Mouse (Mus musculus) heart, adult 2 months (tissue): ENCODE measurements around the gene Rab39. TPM values are rescaled to one million over a fixed set of nuclear protein-coding genes. Genes with fewer than 3 reads are reported as not detected.

Experiments
- DNase-seq, 2 experiments: peaks; one replicate each; pipeline ENCODE4 v3.0.0; 2021
- H3K27ac ChIP-seq: fragments of 200-600 bp; 2 replicates; pipeline ENCODE4 v1.8.1; 2022
- H3K27me3 ChIP-seq: fragments of 200-500 bp; 2 replicates; pipeline ENCODE4 v1.6.1; 2012; ENCODE audit warnings: mild to moderate bottlenecking, low read length, inconsistent platforms, mixed read lengths; ENCODE audit not compliant: control insufficient read depth, insufficient read depth
- H3K36me3 ChIP-seq: fragments of 200-500 bp; 2 replicates; pipeline ENCODE4 v1.6.1; 2012; ENCODE audit warnings: low read length, inconsistent platforms; ENCODE audit not compliant: control insufficient read depth, insufficient read depth
- H3K4me1 ChIP-seq: fragments of 200-500 bp; 2 replicates; pipeline ENCODE4 v1.6.1; 2011; ENCODE audit warnings: low read length; ENCODE audit not compliant: control insufficient read depth, insufficient read depth
- H3K4me3 ChIP-seq: fragments of 200-600 bp; 2 replicates; pipeline ENCODE4 v1.8.1; 2022
- H3K79me2 ChIP-seq: fragments of 200-500 bp; replicated peaks from 2 replicates; pipeline ENCODE4 v1.6.1; 2012; ENCODE audit warnings: mild to moderate bottlenecking, inconsistent platforms, low read length, moderate library complexity, mixed read lengths; ENCODE audit not compliant: control insufficient read depth, insufficient read depth
- H3K9ac ChIP-seq: fragments of 200-500 bp; 2 replicates; pipeline ENCODE4 v1.6.1; 2012; ENCODE audit warnings: low read depth, mild to moderate bottlenecking, control low read depth, inconsistent platforms, low read length, mixed read lengths
- CTCF ChIP-seq: fragments of 200-600 bp; IDR thresholded peaks from 2 replicates; pipeline ENCODE4 v1.8.1; 2022; ENCODE audit warnings: antibody characterized with exemption, mild to moderate bottlenecking, moderate library complexity
- EP300 ChIP-seq: fragments of 200-500 bp; IDR thresholded peaks from 2 replicates; pipeline ENCODE4 v1.6.1; 2011; ENCODE audit warnings: low read depth, low read length, control low read depth; ENCODE audit not compliant: insufficient read depth
- POLR2A ChIP-seq: fragments of 200-500 bp; IDR thresholded peaks from 2 replicates; pipeline ENCODE4 v1.6.1; 2011; ENCODE audit warnings: mild to moderate bottlenecking, low read depth, low read length, control low read depth; ENCODE audit not compliant: insufficient read depth
- WGBS: fragments of 180-500 bp; shearing (Covaris S2); methylation state at CpG from one replicate; pipeline ENCODE4 v1.1.7; 2018; 5-methylcytosine and 5-hydroxymethylcytosine counted together
- intact Hi-C: fragments of 180-260 bp; cut with DNase I; formaldehyde crosslinking; loops from one replicate; pipeline ENCODE4 v1.15.1; 2025
- polyA plus RNA-seq: library from polyadenylated mRNA; depleted of rRNA; stranded (reverse); fragments of >200 nt; gene quantifications from 2 replicates; pipeline ENCODE4 v1.2.3, GENCODE M21; 2012
- total RNA-seq, 2 experiments: library from RNA; stranded (reverse); gene quantifications; 2 replicates each; pipeline ENCODE4 v1.2.3; 2021

Gene Rab39
- total and polyA plus RNA-seq, 3 experiments, result 0.09 to 0.13 (median 0.12) TPM

DNA sequence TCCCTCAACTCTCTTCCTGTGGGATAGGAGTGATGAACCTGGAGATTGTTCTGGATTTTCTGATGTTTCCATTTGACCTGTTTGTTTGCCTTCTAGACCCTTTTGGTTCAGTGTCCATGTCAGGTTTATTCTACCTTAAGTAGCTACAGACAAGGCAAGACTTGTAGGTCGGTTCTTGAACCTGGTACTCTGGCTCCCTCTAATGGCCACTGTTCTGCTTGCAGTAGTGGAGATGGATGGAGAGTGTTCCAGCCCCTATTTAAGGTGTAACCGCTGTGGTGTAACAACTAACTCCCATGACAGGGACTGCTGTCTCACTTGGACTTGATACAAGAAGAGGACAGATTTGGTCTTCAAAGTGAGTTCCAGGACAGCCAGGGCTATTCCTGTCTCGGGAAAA, 32.5 kb downstream of the Rab39 start:
- Histone ChIP-seq H3K36me3 (no peaks in the 10 kb centered on the region), H3K27ac (no peak overlapping the region), H3K4me3 (no peak overlapping the region), H3K4me1 (no peaks in the 10 kb centered on the region), H3K27me3 (no peaks in the 10 kb centered on the region), H3K79me2 (no peaks in the 10 kb centered on the region), H3K9ac (no peak overlapping the region)
- intact Hi-C loops, result no loop called here
- WGBS, result 9% methylated on average over 3 of the region's 3 CpGs
- peak; percentile 64 to 70 for DNase-seq
- 0 out of 2 replicates have a peak, but pooled peaks have one; percentile 32 for TF ChIP-seq EP300
- no peak for TF ChIP-seq POLR2A
- peak; percentile 91 for TF ChIP-seq CTCF

DNA sequence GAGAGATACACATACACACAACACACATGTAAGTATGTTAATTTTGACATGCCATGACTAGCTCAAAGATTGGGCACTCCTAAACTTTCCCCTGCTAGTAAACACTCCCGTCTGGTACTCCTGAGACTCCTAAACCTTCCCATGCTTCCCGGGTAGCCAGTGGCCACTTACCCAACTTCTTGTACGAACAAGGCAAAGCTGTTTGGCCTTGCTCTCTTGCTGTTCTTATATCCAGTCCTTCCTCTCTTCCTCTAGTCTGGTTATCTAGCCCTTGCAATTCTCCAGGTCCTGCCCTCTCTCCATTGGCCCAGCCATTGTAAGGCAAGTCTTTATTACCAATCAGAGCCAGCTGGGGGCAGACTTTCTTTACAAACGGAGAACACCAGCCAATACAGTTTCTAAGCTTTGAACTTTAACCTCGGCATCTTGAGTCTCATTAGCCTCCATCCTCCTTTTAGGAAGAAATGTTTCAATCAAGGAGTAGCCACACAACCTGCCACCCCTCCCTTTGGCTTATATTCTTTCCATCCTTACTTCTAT, 36.3 kb downstream of the Rab39 start, which contains the start of gene Cul5:
Cul5 (minus strand) TSS at position 335 of the 540 bp plus-strand sequence.
- Histone ChIP-seq H3K27ac (no peak within 1 kb of the TSS), H3K4me3 (no peak within 1 kb of the TSS), H3K4me1 (peaks cover 4% of the 10 kb centered on the region), H3K79me2 (peaks cover 2% of the 10 kb centered on the region; the same call in 1 of the 2 replicates), H3K36me3 (peaks cover 10% of the 10 kb centered on the region; the same call in 1 of the 2 replicates), H3K9ac (no peak within 1 kb of the TSS), H3K27me3 (no peaks in the 10 kb centered on the region)
- DNase-seq, result peak in 1 of 2 experiments; percentile 21
- TF ChIP-seq POLR2A, result no peak
- peak; percentile 51 for TF ChIP-seq CTCF
- TF ChIP-seq EP300, result no peak
- WGBS, result 56% methylated on average over 5 of the region's 5 CpGs
- intact Hi-C loops, result loop anchor here (5.0 kb wide), 3 partner anchors 57 to 422 kb away; partner anchors contain the start of genes Acat1, Atm, Ddx10 and Npat

DNA sequence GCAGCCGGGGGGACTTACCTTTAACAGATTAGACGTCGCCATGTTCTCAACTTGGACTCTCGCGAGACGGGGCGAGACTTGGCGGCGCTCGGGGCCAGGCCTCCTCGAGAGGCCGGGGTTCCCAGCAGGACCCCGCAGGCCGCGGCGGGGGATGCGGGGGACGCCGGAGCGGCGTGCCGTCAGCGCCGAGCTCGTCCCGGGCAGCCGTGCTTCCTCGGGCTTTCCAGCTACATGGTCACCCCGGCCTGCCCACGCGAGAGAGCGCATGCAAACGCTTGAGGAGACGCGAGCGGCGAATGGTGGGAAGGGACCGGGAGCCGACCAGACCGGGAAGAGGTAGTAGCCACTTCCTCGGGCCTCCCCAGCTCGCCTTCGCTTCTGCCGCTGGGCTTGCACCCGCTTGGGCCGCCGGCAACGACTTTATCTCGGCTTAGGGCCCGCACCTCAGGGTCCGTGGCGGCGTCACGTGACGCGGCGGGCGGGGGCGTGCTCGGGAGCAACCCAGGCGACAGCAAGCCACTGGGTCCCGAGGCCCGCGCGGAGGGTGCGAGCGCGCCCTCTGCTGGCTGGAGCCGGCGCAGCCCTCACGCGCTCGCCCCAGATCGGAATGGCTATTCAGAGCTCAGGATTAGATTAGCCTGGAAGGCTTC, 38.9 kb downstream of the Rab39 start:
- Histone ChIP-seq H3K36me3 (peaks cover 13% of the 10 kb centered on the region), H3K27me3 (no peaks in the 10 kb centered on the region), H3K27ac (peak overlapping the region; percentile 98), H3K79me2 (peaks cover 4% of the 10 kb centered on the region; the same call in 1 of the 2 replicates), H3K4me1 (peaks cover 4% of the 10 kb centered on the region), H3K9ac (peak overlapping the region; percentile 99), H3K4me3 (peak overlapping the region; percentile 83)
- TF ChIP-seq CTCF, result no peak; the same call in 1 of the 2 replicates
- TF ChIP-seq EP300, result 0 out of 2 replicates have a peak, but pooled peaks have one; percentile 11
- TF ChIP-seq POLR2A, result peak; percentile 66
- intact Hi-C loops, result loop anchor here (5.0 kb wide), 3 partner anchors 55 to 420 kb away; partner anchors contain the start of genes Acat1, Atm, Ddx10 and Npat
- peak; percentile 95 to 97 for DNase-seq
- WGBS, result 1% methylated on average over 74 of the region's 74 CpGs

DNA sequence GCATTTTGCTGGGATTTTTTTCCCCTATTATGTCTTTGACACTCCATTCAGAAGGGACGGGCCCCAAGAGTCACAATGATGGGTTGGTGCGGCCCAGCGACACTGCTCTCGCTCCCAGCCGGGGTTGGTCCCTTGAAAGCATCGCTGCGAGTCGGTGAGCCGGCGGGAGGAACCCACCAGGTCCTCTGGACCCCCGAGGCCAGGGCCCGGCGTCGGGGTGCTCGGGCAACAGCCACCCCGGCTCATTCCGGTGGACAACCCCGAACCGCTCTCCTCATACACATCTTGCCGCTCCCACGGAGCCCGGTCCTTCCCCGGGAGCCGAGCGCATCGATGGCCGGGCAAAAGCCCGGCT, 39.4 kb downstream of the Rab39 start:
- H3K79me2 ChIP-seq, result peaks cover 4% of the 10 kb centered on the region; the same call in 1 of the 2 replicates
- H3K27ac ChIP-seq, result peak overlapping the region; percentile 98
- TF ChIP-seq EP300, result no peak
- no peak for TF ChIP-seq CTCF
- no peak for TF ChIP-seq POLR2A
- H3K27me3 ChIP-seq, result no peaks in the 10 kb centered on the region
- peak overlapping the region; percentile 83 for H3K4me3 ChIP-seq
- intact Hi-C loops, result loop anchor here (5.0 kb wide), 3 partner anchors 54 to 419 kb away; partner anchors contain the start of genes Acat1, Atm, Ddx10 and Npat
- peaks cover 4% of the 10 kb centered on the region for H3K4me1 ChIP-seq
- H3K9ac ChIP-seq, result peak overlapping the region; percentile 99
- WGBS, result under 1% methylated on average over 27 of the region's 28 CpGs
- H3K36me3 ChIP-seq, result peaks cover 13% of the 10 kb centered on the region
- no peak for DNase-seq

DNA sequence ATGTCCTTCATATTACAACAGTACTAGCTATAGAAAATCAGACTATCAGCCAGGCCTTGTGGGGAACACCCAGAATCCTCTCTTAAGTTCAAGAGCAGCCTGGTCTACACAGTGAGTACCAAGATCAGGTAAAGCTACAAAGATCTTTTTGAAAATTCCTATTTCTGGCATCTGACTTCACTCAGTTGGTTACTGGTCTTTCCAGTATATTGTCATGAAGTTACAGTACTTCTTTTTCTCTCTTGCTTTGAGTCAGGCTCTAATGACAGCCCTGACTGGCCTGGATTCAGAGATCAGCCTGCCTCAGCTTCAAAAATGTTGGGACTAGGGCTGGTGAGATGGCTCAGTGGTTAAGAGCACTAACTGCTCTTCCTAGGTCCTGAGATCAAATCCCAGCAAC, 40.6 kb downstream of the Rab39 start:
- Histone ChIP-seq H3K4me1 (peaks cover 4% of the 10 kb centered on the region), H3K4me3 (no peak overlapping the region)
- no peak for TF ChIP-seq EP300
- no peak for TF ChIP-seq CTCF
- no peak for TF ChIP-seq POLR2A

More for the DNA sequence above, 40.6 kb downstream of the Rab39 start:
- Histone ChIP-seq H3K9ac (no peak overlapping the region), H3K27ac (no peak overlapping the region), H3K27me3 (no peaks in the 10 kb centered on the region), H3K79me2 (peaks cover 4% of the 10 kb centered on the region; the same call in 1 of the 2 replicates), H3K36me3 (peaks cover 13% of the 10 kb centered on the region)
- DNase-seq, result no peak
- intact Hi-C loops, result loop anchor here (5.0 kb wide), 3 partner anchors 53 to 418 kb away; partner anchors contain the start of genes Acat1, Atm, Ddx10 and Npat
